Mouse (Mus musculus): ENCODE results near the gene Olfr734. TPM values are rescaled to one million over a fixed set of nuclear protein-coding genes. Genes with fewer than 3 reads are reported as not detected.

The Olfr734 gene
- polyA plus RNA-seq (2015; fragmentation: Nextera tagmentation; extraction: Ambion mirVana) = not detected in 2 replicates

- WGBS = 53% methylated on average over 1 of the region's 1 CpGs
- no peaks in the 10 kb centered on the region for H3K36me3 ChIP-seq
These were observed at the start of gene Olfr734 for GRCm38 (mm10) chr14:50326661-50327060. Gene Olfr734 (minus strand): TSS chr14:50326761.

GRCm38 (mm10) chr14:50363561-50363960 is 37.0 kb upstream of the Olfr734 start:
- WGBS = 80% methylated on average over 2 of the region's 2 CpGs
- Histone ChIP-seq H3K27ac (no peak overlapping the region), H3K9me3 (no peaks in the 10 kb centered on the region), H3K36me3 (no peaks in the 10 kb centered on the region), H3K4me1 (no peaks in the 10 kb centered on the region), H3K27me3 (no peaks in the 10 kb centered on the region), H3K4me3 (no peak overlapping the region), H3K9ac (no peak overlapping the region), H3K4me2 (no peak overlapping the region)
- no peak for ATAC-seq (ENCODE audit: insufficient number of reproducible peaks, low FRiP score, low TSS enrichment, low read depth)

More at GRCm38 (mm10) chr14:50326661-50327060, at the start of gene Olfr734:
- no peak within 1 kb of the TSS for H3K4me3 ChIP-seq
- no peak within 1 kb of the TSS for H3K27ac ChIP-seq
- no peak within 1 kb of the TSS for H3K9ac ChIP-seq
- H3K27me3 ChIP-seq = no peaks in the 10 kb centered on the region
- H3K4me2 ChIP-seq = no peak within 1 kb of the TSS
- H3K9me3 ChIP-seq = no peaks in the 10 kb centered on the region
- no peak for ATAC-seq (ENCODE audit: insufficient number of reproducible peaks, low FRiP score, low TSS enrichment, low read depth)
- no peaks in the 10 kb centered on the region for H3K4me1 ChIP-seq

- H3K9me3 ChIP-seq = no peaks in the 10 kb centered on the region
- ATAC-seq (ENCODE audit: insufficient number of reproducible peaks, low FRiP score, low TSS enrichment, low read depth) = no peak
- no peaks in the 10 kb centered on the region for H3K27me3 ChIP-seq
- no peak overlapping the region for H3K27ac ChIP-seq
- H3K4me1 ChIP-seq = no peaks in the 10 kb centered on the region
- no peak overlapping the region for H3K4me2 ChIP-seq
- no peaks in the 10 kb centered on the region for H3K36me3 ChIP-seq
- 83% methylated on average over 3 of the region's 3 CpGs for WGBS
- H3K4me3 ChIP-seq = no peak overlapping the region
- no peak overlapping the region for H3K9ac ChIP-seq
These were observed 33.9 kb upstream of the Olfr734 start for GRCm38 (mm10) chr14:50360480-50360879.

- H3K27ac ChIP-seq = no peak within 1 kb of the TSS
- no peaks in the 10 kb centered on the region for H3K4me1 ChIP-seq
- H3K36me3 ChIP-seq = no peaks in the 10 kb centered on the region
- H3K9ac ChIP-seq = no peak within 1 kb of the TSS
- no peaks in the 10 kb centered on the region for H3K9me3 ChIP-seq
- H3K4me2 ChIP-seq = no peak within 1 kb of the TSS
- 73% methylated on average over 2 of the region's 2 CpGs for WGBS
- ATAC-seq (ENCODE audit: insufficient number of reproducible peaks, low FRiP score, low TSS enrichment, low read depth) = no peak
- H3K27me3 ChIP-seq = no peaks in the 10 kb centered on the region
- H3K4me3 ChIP-seq = no peak within 1 kb of the TSS
These were observed 31.0 kb upstream of the Olfr734 start, which contains the start of gene Tlr11 for GRCm38 (mm10) chr14:50357593-50357992. Gene Tlr11 (plus strand): TSS chr14:50357914.

- WGBS = 78% methylated on average over 2 of the region's 2 CpGs
- no peaks in the 10 kb centered on the region for H3K27me3 ChIP-seq
- ATAC-seq (ENCODE audit: insufficient number of reproducible peaks, low FRiP score, low TSS enrichment, low read depth) = no peak
These were observed 30.2 kb upstream of the Olfr734 start for GRCm38 (mm10) chr14:50356725-50357124.

GRCm38 (mm10) chr14:50352438-50352837 is 25.9 kb upstream of the Olfr734 start:
- Histone ChIP-seq H3K4me1 (no peaks in the 10 kb centered on the region), H3K27ac (no peak overlapping the region), H3K9ac (no peak overlapping the region), H3K9me3 (no peaks in the 10 kb centered on the region), H3K36me3 (no peaks in the 10 kb centered on the region), H3K27me3 (no peaks in the 10 kb centered on the region), H3K4me2 (no peak overlapping the region), H3K4me3 (no peak overlapping the region)
- 41% methylated on average over 3 of the region's 3 CpGs for WGBS
- ATAC-seq (ENCODE audit: insufficient number of reproducible peaks, low FRiP score, low TSS enrichment, low read depth) = no peak

More at GRCm38 (mm10) chr14:50356725-50357124, 30.2 kb upstream of the Olfr734 start:
- Histone ChIP-seq H3K27ac (no peak overlapping the region), H3K36me3 (no peaks in the 10 kb centered on the region), H3K9ac (no peak overlapping the region), H3K4me2 (no peak overlapping the region), H3K4me3 (no peak overlapping the region), H3K4me1 (no peaks in the 10 kb centered on the region), H3K9me3 (no peaks in the 10 kb centered on the region)

- H3K9ac ChIP-seq = no peak within 1 kb of the TSS
- H3K4me1 ChIP-seq = no peaks in the 10 kb centered on the region
- H3K36me3 ChIP-seq = no peaks in the 10 kb centered on the region
- H3K27me3 ChIP-seq = no peaks in the 10 kb centered on the region
- WGBS = 84% methylated on average over 2 of the region's 2 CpGs
- H3K27ac ChIP-seq = no peak within 1 kb of the TSS
- H3K9me3 ChIP-seq = no peaks in the 10 kb centered on the region
- H3K4me2 ChIP-seq = no peak within 1 kb of the TSS
- no peak for ATAC-seq (ENCODE audit: insufficient number of reproducible peaks, low FRiP score, low TSS enrichment, low read depth)
- no peak within 1 kb of the TSS for H3K4me3 ChIP-seq
These were observed 22.2 kb upstream of the Olfr734 start, which contains the start of gene Olfr735 for GRCm38 (mm10) chr14:50348796-50349195. Gene Olfr735 (minus strand): TSS chr14:50348872.

- no peaks in the 10 kb centered on the region for H3K36me3 ChIP-seq
- H3K4me2 ChIP-seq = no peak within 1 kb of the TSS
- H3K4me1 ChIP-seq = no peaks in the 10 kb centered on the region
- no peak within 1 kb of the TSS for H3K27ac ChIP-seq
- H3K9me3 ChIP-seq = no peaks in the 10 kb centered on the region
- H3K27me3 ChIP-seq = no peaks in the 10 kb centered on the region
- H3K9ac ChIP-seq = no peak within 1 kb of the TSS
- ATAC-seq (ENCODE audit: insufficient number of reproducible peaks, low FRiP score, low TSS enrichment, low read depth) = no peak
- no peak within 1 kb of the TSS for H3K4me3 ChIP-seq
These were observed 25.1 kb downstream of the Olfr734 start, which contains the start of gene Olfr733 for GRCm38 (mm10) chr14:50301422-50301821. Gene Olfr733 (minus strand): TSS chr14:50301522.

- WGBS = 94% methylated on average over 1 of the region's 1 CpGs
- no peak for ATAC-seq (ENCODE audit: insufficient number of reproducible peaks, low FRiP score, low TSS enrichment, low read depth)
These were observed 42.5 kb downstream of the Olfr734 start, which contains the start of gene Olfr732 for GRCm38 (mm10) chr14:50284106-50284505. Gene Olfr732 (minus strand): TSS chr14:50284206.

More at GRCm38 (mm10) chr14:50284106-50284505, 42.5 kb downstream of the Olfr734 start, which contains the start of gene Olfr732:
- Histone ChIP-seq H3K27me3 (no peaks in the 10 kb centered on the region), H3K36me3 (no peaks in the 10 kb centered on the region), H3K4me3 (no peak within 1 kb of the TSS), H3K27ac (no peak within 1 kb of the TSS), H3K9me3 (no peaks in the 10 kb centered on the region), H3K9ac (no peak within 1 kb of the TSS), H3K4me1 (no peaks in the 10 kb centered on the region), H3K4me2 (no peak within 1 kb of the TSS)

Other genes starting within 250 kb of the Olfr734 start
- gene Olfr726, start 235.8 kb downstream of the Olfr734 start, polyA plus RNA-seq (2015; fragmentation: Nextera tagmentation; extraction: Ambion mirVana) = not detected in 2 replicates
- gene Olfr727, start 203.6 kb downstream of the Olfr734 start, polyA plus RNA-seq (2015; fragmentation: Nextera tagmentation; extraction: Ambion mirVana) = not detected in 2 replicates
- gene Olfr728, start 184.1 kb downstream of the Olfr734 start, polyA plus RNA-seq (2015; fragmentation: Nextera tagmentation; extraction: Ambion mirVana) = not detected in 2 replicates
- gene Olfr729, start 173.9 kb downstream of the Olfr734 start, polyA plus RNA-seq (2015; fragmentation: Nextera tagmentation; extraction: Ambion mirVana) = not detected in 2 replicates
- not detected in 2 replicates for gene Olfr730, start 138.6 kb downstream of the Olfr734 start, polyA plus RNA-seq (2015; fragmentation: Nextera tagmentation; extraction: Ambion mirVana)
- gene Olfr731, start 84.9 kb downstream of the Olfr734 start, polyA plus RNA-seq (2015; fragmentation: Nextera tagmentation; extraction: Ambion mirVana) = not detected in 2 replicates
- not detected in 2 replicates for gene Olfr732, start 42.6 kb downstream of the Olfr734 start, polyA plus RNA-seq (2015; fragmentation: Nextera tagmentation; extraction: Ambion mirVana)
- gene Olfr733, start 25.2 kb downstream of the Olfr734 start, polyA plus RNA-seq (2015; fragmentation: Nextera tagmentation; extraction: Ambion mirVana) = not detected in 2 replicates
- not detected in 2 replicates for gene Olfr735, start 22.1 kb upstream of the Olfr734 start, polyA plus RNA-seq (2015; fragmentation: Nextera tagmentation; extraction: Ambion mirVana)
- gene Tlr11, start 31.2 kb upstream of the Olfr734 start, polyA plus RNA-seq (2015; fragmentation: Nextera tagmentation; extraction: Ambion mirVana) = not detected in 2 replicates
- not detected in 2 replicates for gene Olfr736, start 54.4 kb upstream of the Olfr734 start, polyA plus RNA-seq (2015; fragmentation: Nextera tagmentation; extraction: Ambion mirVana)
- not detected in 2 replicates for gene Olfr738, start 80.8 kb upstream of the Olfr734 start, polyA plus RNA-seq (2015; fragmentation: Nextera tagmentation; extraction: Ambion mirVana)
- gene Olfr739, start 91.9 kb upstream of the Olfr734 start, polyA plus RNA-seq (2015; fragmentation: Nextera tagmentation; extraction: Ambion mirVana) = not detected in 2 replicates
- gene Olfr740, start 118.8 kb upstream of the Olfr734 start, polyA plus RNA-seq (2015; fragmentation: Nextera tagmentation; extraction: Ambion mirVana) = not detected in 2 replicates
- gene Olfr741, start 146.0 kb upstream of the Olfr734 start, polyA plus RNA-seq (2015; fragmentation: Nextera tagmentation; extraction: Ambion mirVana) = not detected in 2 replicates
- not detected in 2 replicates for gene Olfr742, start 176.8 kb upstream of the Olfr734 start, polyA plus RNA-seq (2015; fragmentation: Nextera tagmentation; extraction: Ambion mirVana)
- gene Olfr743, start 195.1 kb upstream of the Olfr734 start, polyA plus RNA-seq (2015; fragmentation: Nextera tagmentation; extraction: Ambion mirVana) = not detected in 2 replicates